Mouse (Mus musculus): ENCODE measurements at regions not wholly inside any gene's neighbourhood (a gene's known extent, or its start where the extent isn't known, plus 50 kb on each side); places are given as distances from the start of the nearest gene placed in this dataset.

DNA sequence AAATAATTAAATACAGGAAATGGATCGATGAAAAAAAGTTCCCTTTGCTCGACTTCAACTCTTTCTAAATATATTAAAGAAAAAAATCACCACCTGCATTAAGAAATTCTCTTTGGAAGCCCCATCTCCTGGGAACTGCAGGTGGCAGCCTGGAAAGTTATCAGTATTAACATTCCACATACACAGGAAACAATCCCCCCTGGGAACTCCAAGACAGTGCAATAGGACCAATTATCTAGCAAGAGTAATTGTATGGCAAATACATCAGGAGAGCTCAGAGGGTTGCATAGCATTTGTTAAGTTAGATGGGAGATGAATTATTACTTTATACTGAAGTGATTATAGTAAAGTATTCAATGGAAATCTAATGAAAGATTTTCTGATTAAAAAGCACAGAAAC is 487.3 kb downstream of the Ttll7 start:
- no peak for TF ChIP-seq CTCF (conservative IDR thresholded peaks at IDR 0.05; ENCODE audit: low read length)
- no peak for TF ChIP-seq POU5F1 (IDR thresholded peaks at IDR 0.05; ENCODE audit: borderline replicate concordance, low read length)
- TF ChIP-seq NANOG (IDR thresholded peaks at IDR 0.05; ENCODE audit: borderline replicate concordance, low read length), result no peak
